21 mouse cellular contexts compared by ENCODE assay signal in genomic region chr9:65622826-65623225, GRCm38 (mm10). TPM values are rescaled to one million over a fixed set of nuclear protein-coding genes. Genes with fewer than 3 reads are reported as not detected.
DNase-seq lines count a peak whose midpoint lies in the region; ATAC-seq and TF ChIP-seq lines count a peak whose summit lies in the region.
"Had no signal": no experiment of that assay in that cellular context is flagged by ENCODE, and none has a peak within 500 bp of the region (broad histone marks: within the 10 kb centered on the region; RNA-seq: fewer than 3 reads in every experiment).

No protein-coding gene starts in this region.

- DNase-seq in CD4-positive, CD25-positive, alpha-beta regulatory T cell, adult 2 months (ENCODE audit: low read depth, low spot score) = peak; percentile 21
- DNase-seq in liver, adult 2 months (ENCODE audit: extremely low read depth, low read depth, low spot score) = no peak
- no peak for DNase-seq in liver, embryonic 11.5 days (ENCODE audit: low spot score)
- DNase-seq in CD4-positive helper T cell, adult 2 months (ENCODE audit: low read depth, low spot score) = peak; percentile 60
- DNase-seq in naive thymus-derived CD4-positive, alpha-beta T cell, adult 2 months (ENCODE audit: low read depth) = peak; percentile 31
- DNase-seq in adrenal gland, postnatal 10 days = no peak
- DNase-seq: adrenal gland, adult 8-10 months; adrenal gland, postnatal 25 days; B cell, adult 2 months; cerebellum, adult 11 months; cerebellum, adult 18-20 months; cerebellum, adult 8-10 months; cerebellum, adult 9-11 months; cerebellum, postnatal 25 days; forebrain, postnatal 0 days had no signal

- 65% methylated on average over 5 of the region's 5 CpGs for WGBS in liver, adult 2 months
- WGBS in liver, embryonic 11.5 days = 66% methylated on average over 5 of the region's 5 CpGs

- TF ChIP-seq POLR2A in liver, adult 2 months (IDR thresholded peaks at IDR 0.05; ENCODE audit: extremely low read depth, insufficient read depth, low read length) = no peak

- no peak overlapping the region for H3K4me2 ChIP-seq in liver, embryonic 11.5 days
- H3K4me2 ChIP-seq: embryonic facial prominence, embryonic 12.5 days; forebrain, embryonic 13.5 days; forebrain, embryonic 15.5 days had no signal

- peak overlapping the region; percentile 86 for H3K27ac ChIP-seq in liver, adult 2 months (replicated peaks; ENCODE audit: insufficient read depth, low read depth, low read length)
- H3K27ac ChIP-seq in liver, embryonic 11.5 days (ENCODE audit: low read depth, low read length) = no peak overlapping the region
- H3K27ac ChIP-seq: embryonic facial prominence, embryonic 10.5 days; embryonic facial prominence, embryonic 12.5 days; forebrain, embryonic 13.5 days; forebrain, embryonic 15.5 days had no signal

- no peak overlapping the region for H3K4me3 ChIP-seq in liver, adult 2 months (ENCODE audit: insufficient read depth, low read depth, low read length)
- no peak overlapping the region for H3K4me3 ChIP-seq in liver, embryonic 11.5 days (ENCODE audit: low read depth, low read length)
- H3K4me3 ChIP-seq: embryonic facial prominence, embryonic 10.5 days; embryonic facial prominence, embryonic 12.5 days; forebrain, embryonic 13.5 days; forebrain, embryonic 15.5 days had no signal

- H3K9ac ChIP-seq in liver, adult 2 months (ENCODE audit: low read depth, low read length) = no peak overlapping the region
- no peak overlapping the region for H3K9ac ChIP-seq in liver, embryonic 11.5 days (ENCODE audit: low read depth, low read length)
- H3K9ac ChIP-seq: embryonic facial prominence, embryonic 12.5 days; forebrain, embryonic 13.5 days; forebrain, embryonic 15.5 days; forebrain, postnatal 0 days had no signal

- no peaks in the 10 kb centered on the region for H3K36me3 ChIP-seq in liver, adult 2 months (ENCODE audit: control insufficient read depth, insufficient read depth, low read length)
- no peaks in the 10 kb centered on the region for H3K36me3 ChIP-seq in liver, embryonic 11.5 days (ENCODE audit: control insufficient read depth, insufficient read depth, low read length)
- H3K36me3 ChIP-seq: embryonic facial prominence, embryonic 10.5 days; embryonic facial prominence, embryonic 12.5 days; forebrain, embryonic 15.5 days had no signal

- H3K9me3 ChIP-seq in liver, embryonic 11.5 days (ENCODE audit: control insufficient read depth, low read length) = no peaks in the 10 kb centered on the region
- H3K9me3 ChIP-seq: embryonic facial prominence, embryonic 10.5 days; embryonic facial prominence, embryonic 12.5 days; forebrain, embryonic 13.5 days; forebrain, embryonic 15.5 days had no signal

- no peaks in the 10 kb centered on the region for H3K79me2 ChIP-seq in liver, adult 2 months (ENCODE audit: control insufficient read depth, insufficient read depth, low read length)

- TF ChIP-seq CTCF in liver, adult 2 months (IDR thresholded peaks at IDR 0.05; ENCODE audit: low read depth, low read length) = no peak

- H3K27me3 ChIP-seq in liver, adult 2 months (ENCODE audit: control insufficient read depth, insufficient read depth, low read length) = no peaks in the 10 kb centered on the region
- H3K27me3 ChIP-seq in liver, embryonic 11.5 days (replicated peaks; ENCODE audit: control insufficient read depth, insufficient read depth, low read length) = peaks cover 12% of the 10 kb centered on the region

- no peak for ATAC-seq in CD4-positive, CD25-positive, alpha-beta regulatory T cell, adult 4 months
- no peak for ATAC-seq in liver, embryonic 11.5 days (replicated peaks; ENCODE audit: low FRiP score)
- ATAC-seq: forebrain, embryonic 13.5 days; forebrain, embryonic 15.5 days; forebrain, postnatal 0 days had no signal

- peaks cover 36% of the 10 kb centered on the region for H3K4me1 ChIP-seq in liver, adult 2 months (ENCODE audit: control insufficient read depth, insufficient read depth, low read length)
- no peaks in the 10 kb centered on the region for H3K4me1 ChIP-seq in liver, embryonic 11.5 days (replicated peaks; ENCODE audit: control insufficient read depth, insufficient read depth, low read length)
- H3K4me1 ChIP-seq: embryonic facial prominence, embryonic 10.5 days; embryonic facial prominence, embryonic 12.5 days; forebrain, embryonic 13.5 days; forebrain, embryonic 15.5 days had no signal

RNA-seq across cellular contexts. Expression of gene Rbpms2, which starts 6.6 kb away (rescaled TPM):
- 1 to 10 TPM in 1 of 2 experiments, under 1 TPM in 1; 0.23 to 3.0 TPM for polyA plus RNA-seq in CD4-positive, CD25-positive, alpha-beta regulatory T cell, adult 4 months (2017; shearing (Covaris generic))
- 9.8 and 13.2 TPM in 2 replicates for total RNA-seq in liver, adult 2 months (2014; rRNA removed)
- polyA plus RNA-seq in liver, adult 2 months (2012; rRNA removed) = 110 and 121 TPM in 2 replicates
- polyA plus RNA-seq in liver, embryonic 11.5 days (2014; fragmentation: Nextera tagmentation; extraction: Ambion mirVana) = 34.8 and 36.5 TPM in 2 replicates
- total RNA-seq in adrenal gland, postnatal 10 days (2021) = 10 to 100 TPM; 49.7 to 61.5 TPM
- total RNA-seq: MEL had no signal

RNA-seq across cellular contexts. Expression of gene Pif1, which starts 35.9 kb away (rescaled TPM):
- 1 to 10 TPM in 1 of 2 experiments, under 1 TPM in 1; 0.73 to 1.1 TPM for polyA plus RNA-seq in CD4-positive, CD25-positive, alpha-beta regulatory T cell, adult 4 months (2017; shearing (Covaris generic))
- total RNA-seq in liver, adult 2 months (2014; rRNA removed) = 0.20 TPM in 1 of 2 replicates, not detected in the other
- polyA plus RNA-seq in liver, adult 2 months (2012; rRNA removed) = 0.04 TPM in 1 of 2 replicates, not detected in the other
- polyA plus RNA-seq in liver, embryonic 11.5 days (2014; fragmentation: Nextera tagmentation; extraction: Ambion mirVana) = 16.4 and 18.0 TPM in 2 replicates
- 1 to 10 TPM; 2.0 to 3.3 TPM for total RNA-seq in adrenal gland, postnatal 10 days (2021)

RNA-seq across cellular contexts. Expression of gene Plekho2, which starts 43.0 kb away (rescaled TPM):
- 10 to 100 TPM; 53.6 to 81.0 TPM for polyA plus RNA-seq in CD4-positive, CD25-positive, alpha-beta regulatory T cell, adult 4 months (2017; shearing (Covaris generic))
- total RNA-seq in liver, adult 2 months (2014; rRNA removed) = 1.4 and 2.2 TPM in 2 replicates
- polyA plus RNA-seq in liver, adult 2 months (2012; rRNA removed) = 2.9 and 5.4 TPM in 2 replicates
- 29.5 and 30.3 TPM in 2 replicates for polyA plus RNA-seq in liver, embryonic 11.5 days (2014; fragmentation: Nextera tagmentation; extraction: Ambion mirVana)
- 10 to 100 TPM; 32.5 to 37.8 TPM for total RNA-seq in adrenal gland, postnatal 10 days (2021)

RNA-seq across cellular contexts. Expression of gene Oaz2, which starts 45.0 kb away (rescaled TPM):
- 10 to 100 TPM; 28.1 to 40.3 TPM for polyA plus RNA-seq in CD4-positive, CD25-positive, alpha-beta regulatory T cell, adult 4 months (2017; shearing (Covaris generic))
- total RNA-seq in liver, adult 2 months (2014; rRNA removed) = 14.7 and 20.6 TPM in 2 replicates
- polyA plus RNA-seq in liver, adult 2 months (2012; rRNA removed) = 27.5 and 29.6 TPM in 2 replicates
- polyA plus RNA-seq in liver, embryonic 11.5 days (2014; fragmentation: Nextera tagmentation; extraction: Ambion mirVana) = 119 and 123 TPM in 2 replicates
- 100 to 1,000 TPM; 148 to 194 TPM for total RNA-seq in adrenal gland, postnatal 10 days (2021)

Comparison
In these comparisons a context has a peak if more than half of its experiments do, and no peak if none do; other contexts are left out.
1. DNase-seq: peak in CD4-positive, CD25-positive, alpha-beta regulatory T cell, adult 2 months (single experiment), CD4-positive helper T cell, adult 2 months (single experiment) and naive thymus-derived CD4-positive, alpha-beta T cell, adult 2 months (single experiment); none in liver, adult 2 months (single experiment), liver, embryonic 11.5 days (single experiment) and adrenal gland, postnatal 10 days (single experiment).